Mouse (Mus musculus) adrenal gland, postnatal 36 days (tissue): ENCODE results near the gene Hoxd9. TPM values are rescaled to one million over a fixed set of nuclear protein-coding genes. Genes with fewer than 3 reads are reported as not detected.

ENCODE experiments used
- DNase-seq, 2 experiments: peaks; one replicate each; pipeline ENCODE4 v3.0.0; 2021; ENCODE audit warnings: mixed read lengths in 1 of 2
- total RNA-seq, 2 experiments: library from RNA; stranded (reverse); gene quantifications; 2 replicates each; pipeline ENCODE4 v1.2.3; 2021

Hoxd9 gene
- total RNA-seq, 2 experiments from 2014 or later = 3.8 to 4.1 TPM

DNA sequence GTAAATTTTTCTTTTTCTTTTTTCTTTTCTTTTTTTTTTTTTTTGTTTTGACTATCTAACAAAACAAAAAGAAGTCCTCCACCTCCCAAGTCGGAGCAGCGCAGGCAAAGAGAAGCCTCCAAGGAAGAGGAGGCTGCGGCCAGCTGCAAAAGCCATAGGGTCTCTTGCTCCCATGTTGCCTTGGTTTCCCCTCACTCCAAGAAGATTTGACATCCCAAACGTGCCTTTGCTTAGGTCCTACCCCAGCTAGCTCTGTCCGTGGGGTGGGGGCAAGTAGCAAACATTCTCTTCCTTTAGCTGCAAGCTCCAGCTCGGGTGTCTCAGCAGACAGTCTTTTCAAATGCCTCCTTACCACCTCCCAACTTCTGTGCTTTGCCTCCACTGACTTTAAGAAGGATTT is 36.2 kb downstream of the Hoxd9 start:
- DNase-seq = no peak

DNA sequence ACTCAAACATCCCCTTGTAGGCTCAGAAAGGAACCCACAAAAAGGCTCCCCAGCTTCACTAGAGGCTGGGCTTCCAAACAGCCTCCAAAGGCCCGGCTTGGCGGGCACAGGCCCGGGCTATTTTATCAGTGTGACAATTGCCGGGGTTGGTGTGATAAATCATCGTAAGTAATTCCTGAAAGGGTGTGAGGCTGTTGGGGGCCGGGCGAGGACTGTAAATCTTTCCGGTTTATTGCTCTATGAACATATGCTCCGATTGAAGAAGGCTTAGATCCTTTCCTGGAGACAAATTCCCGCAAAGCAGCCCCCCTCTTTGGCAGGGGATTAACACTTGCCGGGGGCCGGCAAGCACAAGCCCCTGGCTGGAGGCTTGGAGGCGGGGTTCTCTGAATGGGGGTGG is 36.9 kb downstream of the Hoxd9 start:
- no peak for DNase-seq

DNA sequence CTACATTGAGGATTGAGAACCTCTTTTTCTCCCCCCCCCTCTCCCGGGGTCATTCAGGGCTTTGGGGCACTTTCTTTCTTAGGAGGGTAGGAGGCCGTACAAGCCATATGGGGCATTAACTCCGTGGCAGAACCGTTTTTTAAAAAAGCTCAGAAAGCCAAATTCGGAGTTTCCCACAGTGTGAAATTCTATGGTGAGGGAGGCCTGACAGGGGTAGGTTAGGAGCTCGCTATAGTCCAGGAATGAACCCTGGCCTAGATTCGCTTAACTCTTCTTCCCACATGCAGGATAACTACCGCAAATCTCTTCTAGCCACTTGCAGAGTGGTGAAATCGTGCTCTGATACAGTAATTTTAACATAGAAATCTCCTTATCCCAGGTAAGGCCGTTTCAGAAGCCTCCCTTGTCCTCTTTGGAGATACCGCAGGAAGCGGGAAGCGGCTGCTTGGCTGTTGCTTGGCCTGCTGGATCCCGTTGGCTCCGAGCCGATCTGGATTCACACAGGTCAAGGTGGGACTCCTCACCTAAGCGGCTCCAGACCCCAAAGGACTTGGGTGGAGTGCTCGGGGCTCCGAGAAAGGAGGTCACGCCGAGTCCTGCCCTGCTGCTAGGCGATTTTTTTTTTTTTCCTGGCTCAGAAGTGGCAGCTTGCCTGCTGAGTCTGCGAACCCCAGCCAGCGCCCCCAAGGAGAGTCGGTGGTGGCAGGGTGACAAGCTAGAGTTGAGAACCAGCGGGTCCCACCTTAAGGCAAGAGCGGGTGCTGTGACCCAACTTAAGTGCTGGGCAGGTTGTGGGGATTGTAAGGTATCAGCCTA is 37.7 kb downstream of the Hoxd9 start:
- no peak for DNase-seq

DNA sequence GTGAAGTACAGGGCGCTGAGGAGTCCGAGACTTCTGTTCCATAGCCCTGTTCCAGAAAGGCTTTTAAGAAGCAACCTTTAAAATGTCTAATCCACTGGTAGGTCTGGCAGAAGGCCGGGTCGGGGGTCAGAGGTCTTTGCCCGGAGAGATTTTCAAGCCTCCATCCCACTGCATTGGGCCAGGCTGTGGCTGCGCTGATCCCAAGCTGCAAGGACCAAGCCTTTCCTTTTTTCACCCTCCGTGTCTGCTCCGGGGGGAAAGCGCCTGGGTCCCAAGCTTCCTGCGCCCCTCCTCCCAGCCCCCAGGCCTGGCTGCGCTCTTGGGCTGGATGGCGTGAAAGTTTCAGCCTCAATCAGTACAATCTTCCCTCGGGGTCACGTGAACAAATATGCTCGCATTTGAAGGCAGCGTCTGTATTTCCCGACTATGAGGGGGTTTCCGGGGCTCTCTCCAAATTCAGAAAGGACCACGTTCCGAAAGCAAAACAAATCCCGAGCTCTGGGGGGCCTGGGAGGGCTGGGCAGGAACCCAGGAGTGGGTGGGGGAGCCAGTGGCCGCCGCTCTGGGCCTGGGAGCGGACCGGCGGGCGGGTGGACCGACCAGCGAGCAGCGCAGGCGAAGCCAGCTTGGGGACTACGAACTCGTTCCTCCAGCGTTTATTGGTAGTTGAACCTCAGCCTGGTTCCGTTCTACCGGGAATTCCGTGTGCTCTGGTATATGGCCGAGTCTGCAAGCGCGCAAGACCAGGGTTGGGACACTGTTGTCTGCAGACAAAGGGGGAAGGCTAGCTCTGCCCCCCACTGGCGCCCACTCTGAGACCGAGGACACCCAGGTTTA is 38.5 kb downstream of the Hoxd9 start:
- no peak for DNase-seq

DNA sequence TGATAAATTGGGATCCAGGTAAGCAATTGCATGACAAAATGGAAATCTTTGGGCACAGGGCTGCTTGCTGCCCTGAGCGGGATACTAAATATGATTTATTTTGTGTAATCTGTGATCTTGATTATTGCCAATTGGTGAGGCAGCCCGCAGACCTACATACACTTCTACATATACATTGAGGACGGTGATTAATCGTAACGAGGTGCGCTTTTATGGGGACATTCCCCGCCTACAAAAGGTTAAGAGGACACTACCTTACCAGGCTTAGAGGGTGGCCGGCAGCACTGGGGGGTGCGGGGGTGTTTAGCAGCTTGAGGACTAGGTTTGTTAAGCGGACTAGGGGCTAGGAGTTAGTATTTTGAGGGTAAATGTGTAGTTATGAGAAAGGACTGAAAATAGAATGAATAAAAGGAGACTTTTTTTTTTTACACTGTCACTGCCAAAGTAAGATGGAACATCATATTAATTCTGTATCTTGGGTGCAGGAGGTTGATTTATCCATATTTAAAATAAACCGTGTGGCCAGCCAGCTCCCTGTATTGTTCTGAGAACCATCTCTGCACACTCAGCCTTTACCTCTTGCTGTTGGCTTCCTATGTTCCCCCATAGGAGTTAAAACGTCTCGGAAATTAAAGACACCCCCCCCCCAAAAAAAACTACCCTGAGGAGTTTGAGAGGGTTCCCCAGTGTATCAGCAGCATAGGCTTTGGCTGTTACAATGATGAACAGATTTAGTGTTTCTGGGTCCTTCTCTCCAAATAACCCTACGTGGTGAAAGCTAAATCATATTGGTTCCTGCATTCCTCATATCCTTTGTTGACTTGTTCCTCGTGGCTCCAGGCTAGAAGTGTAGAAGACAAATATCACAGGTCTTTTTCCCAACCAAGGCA is 39.4 kb downstream of the Hoxd9 start:
- DNase-seq = no peak

DNA sequence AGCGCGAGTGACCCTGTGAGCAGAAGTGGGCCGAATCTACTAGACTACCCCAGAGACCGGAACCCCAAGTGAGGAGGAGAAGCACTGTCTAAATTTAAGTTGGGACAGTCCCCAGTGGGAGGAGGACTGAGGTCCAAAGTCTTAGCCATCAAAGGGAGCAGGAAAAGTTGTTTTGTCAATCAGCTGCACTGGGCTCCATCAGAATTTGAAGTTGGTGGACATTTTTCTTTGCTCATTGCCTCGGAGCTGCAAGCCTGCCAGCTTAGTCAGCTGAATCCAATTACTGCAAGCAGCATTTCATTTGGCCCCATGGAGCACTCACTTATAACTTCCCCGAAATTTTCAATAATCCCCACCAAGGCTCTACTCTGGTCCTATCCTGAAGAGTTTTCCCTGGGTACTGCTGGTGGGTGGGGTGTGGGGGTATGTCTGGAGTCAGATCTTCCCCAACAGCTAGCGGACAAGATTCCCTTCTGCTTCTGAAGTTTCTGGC is 40.1 kb downstream of the Hoxd9 start:
- DNase-seq = no peak

DNA sequence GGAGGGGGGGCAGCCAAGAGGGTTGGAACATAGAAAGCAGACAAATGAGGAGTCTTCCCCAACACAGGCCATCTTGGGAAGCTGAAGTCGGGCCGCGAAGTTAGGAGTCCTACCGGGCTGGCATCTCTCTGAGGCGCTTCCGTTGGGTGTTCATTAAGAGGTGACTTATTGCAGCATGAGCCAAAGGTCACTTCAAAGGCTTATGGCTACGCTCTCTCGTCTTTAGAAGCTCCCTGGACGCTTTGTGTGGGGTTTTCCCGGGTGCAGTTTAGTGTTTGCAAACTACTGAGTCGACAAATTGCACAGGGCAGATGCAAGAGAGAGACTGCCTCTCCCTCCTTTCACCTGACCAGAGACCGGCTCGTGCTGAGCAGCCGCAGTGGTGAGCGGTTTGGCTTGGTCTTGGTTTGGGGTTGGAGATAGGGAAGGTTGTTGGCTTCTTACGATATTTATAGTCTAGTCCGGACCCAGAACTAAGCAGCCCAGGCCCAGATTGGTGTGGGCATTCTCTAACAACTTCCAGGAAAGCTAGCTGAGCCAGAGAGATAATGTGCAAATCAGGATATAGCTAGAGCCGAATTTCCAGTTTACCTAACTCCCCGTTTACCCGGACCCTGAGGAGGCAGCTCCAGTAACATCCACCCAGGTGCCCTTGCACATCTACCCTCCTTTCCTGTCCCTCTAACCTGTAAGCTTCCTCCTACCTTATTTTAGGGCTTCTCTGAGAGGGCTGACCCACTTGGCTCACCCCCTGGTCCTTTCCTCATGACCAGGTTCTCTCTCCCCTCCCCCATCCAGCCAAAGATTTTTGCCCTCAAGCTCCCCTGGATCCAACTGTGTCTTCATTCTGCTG is 41.3 kb downstream of the Hoxd9 start:
- DNase-seq = no peak

DNA sequence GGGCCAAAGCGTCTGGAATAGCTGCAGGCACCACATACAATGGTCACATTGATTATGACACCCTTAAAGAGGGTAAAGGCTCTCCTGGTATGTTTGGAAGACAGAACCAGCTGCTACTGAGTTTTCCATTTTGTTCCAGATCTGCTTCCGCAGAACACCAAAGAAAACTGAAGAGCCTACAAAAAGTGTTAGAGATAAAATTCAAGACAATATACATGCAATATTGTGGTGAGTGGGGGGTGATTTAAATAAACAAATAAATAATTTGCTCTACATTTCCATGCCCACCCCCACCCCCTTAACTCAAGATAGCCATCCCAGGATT is 41.9 kb downstream of the Hoxd9 start:
- DNase-seq = no peak

DNA sequence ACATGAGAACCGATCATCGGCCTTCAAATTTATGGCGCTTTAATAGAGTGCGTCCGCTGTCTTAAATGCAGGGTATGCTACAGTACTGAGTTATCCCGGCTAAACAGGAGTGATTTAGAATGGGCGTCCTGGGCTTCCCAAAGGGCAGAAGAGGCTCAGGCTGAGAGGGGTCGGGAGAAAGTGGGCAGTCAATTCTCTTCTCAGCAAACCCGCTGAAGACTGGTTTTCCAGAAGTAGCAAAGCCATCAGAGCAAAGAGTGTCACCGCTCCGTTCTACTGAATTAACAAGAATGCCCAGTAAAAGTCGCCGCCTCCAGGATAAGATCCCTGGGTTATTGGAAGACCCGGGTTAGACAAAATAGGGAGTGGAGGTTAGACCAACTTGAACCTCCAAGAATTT is 42.3 kb downstream of the Hoxd9 start:
- DNase-seq = no peak

DNA sequence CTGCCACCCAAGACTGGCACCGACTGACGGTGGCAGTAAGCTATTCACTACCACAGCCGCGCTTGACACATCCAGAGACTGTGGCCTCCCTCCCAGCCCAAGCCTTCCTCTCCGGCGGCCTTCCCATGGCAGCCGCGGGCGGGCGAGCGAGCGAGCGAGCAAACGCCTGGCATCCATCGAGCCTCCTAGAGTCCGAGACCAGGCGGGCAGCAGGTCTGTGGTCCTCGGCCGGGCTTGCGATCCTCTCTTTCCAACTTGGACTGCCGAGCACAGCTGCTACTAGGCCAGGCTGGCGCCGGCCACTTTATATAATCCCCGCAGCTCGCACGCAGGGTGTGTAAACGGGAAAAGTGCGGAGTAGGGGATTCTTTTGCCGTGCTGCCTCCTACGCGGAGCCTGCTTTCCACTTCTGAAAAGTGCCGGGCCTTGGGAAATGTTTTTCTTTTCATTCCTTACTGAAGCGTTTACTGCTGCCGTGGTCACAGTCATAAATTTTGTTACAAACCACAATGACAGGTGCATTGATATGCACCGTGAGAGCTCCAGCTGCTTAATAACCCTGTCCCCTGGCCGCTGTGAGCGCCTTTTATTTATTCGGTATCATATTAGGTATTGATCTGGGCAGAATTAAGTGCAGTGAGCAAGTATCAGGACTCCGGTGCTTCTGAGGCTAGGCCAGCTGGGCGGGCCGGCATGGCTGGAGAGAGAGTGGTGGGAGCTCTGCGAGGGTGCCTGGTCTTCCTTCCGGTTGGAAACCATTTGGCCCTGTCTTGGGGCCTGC is 43.0 kb downstream of the Hoxd9 start:
- DNase-seq = peak; percentile 47 to 53

DNA sequence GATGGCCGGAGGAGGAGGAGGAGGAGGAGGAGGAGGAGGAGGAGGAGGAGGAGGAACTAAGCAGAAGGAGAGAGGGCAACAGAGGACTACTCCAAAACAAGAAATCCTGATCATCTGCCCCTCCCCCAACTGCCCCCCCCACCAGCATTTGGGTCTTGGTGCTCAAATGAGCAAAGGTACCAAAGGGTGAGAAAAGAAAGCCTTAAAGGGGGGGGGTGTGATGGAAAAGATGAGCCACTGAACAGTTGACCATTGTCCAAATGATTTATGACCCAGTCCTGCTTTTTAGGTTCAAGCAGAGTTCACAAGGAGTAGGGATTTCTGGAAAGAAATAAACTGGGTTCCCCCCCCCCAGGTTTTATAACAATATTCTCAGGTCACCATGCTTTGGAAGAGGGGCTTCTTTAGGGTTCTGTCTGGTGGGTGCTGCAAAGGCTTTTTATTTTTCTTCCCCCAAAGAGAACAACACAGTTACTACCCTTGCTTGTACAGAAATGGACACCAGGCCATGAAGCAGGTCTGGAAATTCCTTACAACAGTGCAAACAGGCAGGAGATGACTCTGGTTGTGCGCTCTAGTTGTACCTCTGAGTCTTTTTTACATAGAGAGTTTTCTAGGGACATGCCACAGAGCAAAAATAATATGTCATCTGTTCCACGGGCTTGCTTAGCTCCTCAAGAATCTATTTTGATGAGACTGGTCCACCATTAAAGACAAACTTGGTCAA is 43.9 kb downstream of the Hoxd9 start:
- DNase-seq = no peak

DNA sequence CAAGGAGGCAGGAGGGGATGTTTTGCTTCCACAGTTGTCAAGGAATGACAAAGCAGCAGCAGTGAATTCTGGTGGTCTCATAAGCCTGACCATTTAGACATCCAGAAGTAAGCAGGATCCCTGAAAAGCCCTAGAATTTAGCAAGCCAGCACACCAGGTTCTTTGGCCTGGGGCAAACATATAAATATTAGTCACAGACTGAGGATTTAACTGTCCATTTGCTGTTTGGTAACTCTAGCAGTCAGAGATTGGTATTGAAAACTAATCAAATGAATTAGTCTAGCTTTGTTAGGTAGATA is 44.4 kb downstream of the Hoxd9 start:
- DNase-seq = no peak

DNA sequence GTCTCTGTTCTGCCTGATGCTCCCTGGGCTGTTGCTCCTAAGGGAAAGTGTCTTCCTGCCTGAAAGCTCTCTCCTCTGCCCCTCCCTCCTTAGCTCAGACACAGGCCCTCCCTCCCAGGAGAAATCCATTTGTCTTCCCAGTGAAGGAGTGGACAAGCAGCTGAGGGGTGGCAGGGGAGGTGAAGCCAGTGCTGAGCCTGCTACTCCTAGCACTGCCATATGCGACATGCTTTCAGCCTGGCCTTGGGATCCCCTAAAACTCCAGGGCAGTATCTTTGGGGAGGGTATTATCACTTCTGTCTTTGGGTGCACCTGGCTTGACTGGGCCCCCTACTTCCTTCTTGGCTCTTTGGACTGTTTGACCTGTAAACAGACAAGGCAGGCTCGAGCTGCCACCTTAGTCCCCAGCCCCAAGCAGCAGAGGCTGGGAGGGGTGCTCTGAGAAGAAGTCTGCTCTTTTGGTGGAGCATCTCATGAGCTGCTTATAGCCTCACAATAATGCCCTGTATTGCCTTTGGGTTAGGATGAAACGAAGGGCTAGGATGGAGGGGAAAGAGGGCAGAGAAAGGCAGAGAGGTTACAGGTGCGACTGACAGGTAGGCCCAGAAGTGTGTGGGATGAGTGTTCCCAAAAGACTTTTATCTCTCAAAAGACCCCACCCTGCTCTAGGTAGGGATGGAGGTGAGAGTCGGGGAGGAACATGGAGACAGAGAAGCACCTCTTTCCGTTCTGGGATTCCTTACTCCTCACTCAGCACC is 48.2 kb downstream of the Hoxd9 start:
- no peak for DNase-seq

DNA sequence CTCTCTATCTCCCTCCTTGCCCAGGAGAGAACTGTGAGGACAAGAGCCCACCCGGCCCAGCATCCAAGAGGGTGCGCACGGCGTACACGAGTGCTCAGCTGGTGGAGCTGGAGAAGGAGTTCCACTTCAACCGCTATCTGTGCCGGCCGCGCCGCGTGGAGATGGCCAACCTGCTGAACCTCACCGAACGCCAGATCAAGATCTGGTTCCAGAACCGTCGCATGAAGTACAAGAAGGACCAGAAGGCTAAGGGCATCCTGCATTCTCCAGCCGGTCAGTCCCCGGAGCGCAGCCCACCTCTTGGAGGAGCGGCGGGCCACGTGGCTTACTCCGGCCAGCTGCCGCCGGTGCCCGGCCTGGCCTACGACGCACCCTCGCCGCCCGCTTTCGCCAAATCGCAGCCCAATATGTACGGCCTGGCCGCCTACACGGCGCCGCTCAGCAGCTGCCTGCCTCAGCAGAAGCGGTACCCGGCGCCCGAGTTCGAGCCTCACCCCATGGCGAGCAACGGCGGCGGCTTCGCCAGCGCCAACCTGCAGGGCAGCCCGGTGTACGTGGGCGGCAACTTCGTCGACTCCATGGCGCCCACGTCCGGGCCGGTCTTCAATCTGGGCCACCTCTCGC is 48.9 kb downstream of the Hoxd9 start:
- DNase-seq = no peak

DNA sequence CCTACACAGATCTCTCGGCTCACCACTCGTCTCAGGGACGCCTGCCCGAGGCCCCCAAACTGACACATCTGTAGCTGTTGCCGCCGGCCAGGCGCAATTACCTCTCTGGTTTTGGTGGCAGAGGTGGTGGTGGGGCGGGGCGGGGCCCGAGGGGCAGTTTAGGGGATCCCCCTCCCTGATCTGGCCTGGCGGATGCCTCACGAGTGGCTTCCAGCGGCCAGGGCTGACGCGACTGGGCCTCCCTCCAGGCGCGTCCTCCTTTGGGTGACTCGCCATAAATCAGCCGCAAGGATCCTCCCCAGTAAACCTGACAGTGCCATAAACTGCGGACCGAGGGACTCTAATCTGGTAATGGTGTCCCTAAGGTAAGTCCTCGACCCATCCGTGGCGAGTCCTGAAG is 49.5 kb downstream of the Hoxd9 start:
- peak in 1 of 2 experiments; percentile 43 for DNase-seq

DNA sequence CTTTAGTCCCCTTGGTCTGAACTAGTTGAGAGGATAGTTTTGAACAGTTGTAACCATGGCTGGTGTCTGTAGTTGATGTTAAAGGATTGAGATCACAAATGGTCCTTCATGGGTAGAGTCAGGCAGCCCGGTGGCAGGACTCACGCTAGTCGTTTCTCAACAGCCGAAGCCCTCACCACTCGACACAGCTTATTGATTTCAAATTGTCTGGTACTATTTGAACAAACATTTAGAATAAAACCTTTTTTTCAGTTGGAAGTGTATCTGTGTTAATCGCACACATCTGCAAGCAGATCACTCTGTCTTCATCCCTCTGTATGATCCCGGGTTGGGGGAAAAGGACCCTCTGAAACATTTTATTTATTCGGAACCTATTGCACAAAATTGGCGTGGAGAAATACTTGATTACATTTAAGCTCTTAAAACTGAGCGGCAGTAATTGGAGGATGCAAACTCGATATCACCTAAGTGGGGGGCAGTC is 50.2 kb downstream of the Hoxd9 start:
- no peak for DNase-seq

DNA sequence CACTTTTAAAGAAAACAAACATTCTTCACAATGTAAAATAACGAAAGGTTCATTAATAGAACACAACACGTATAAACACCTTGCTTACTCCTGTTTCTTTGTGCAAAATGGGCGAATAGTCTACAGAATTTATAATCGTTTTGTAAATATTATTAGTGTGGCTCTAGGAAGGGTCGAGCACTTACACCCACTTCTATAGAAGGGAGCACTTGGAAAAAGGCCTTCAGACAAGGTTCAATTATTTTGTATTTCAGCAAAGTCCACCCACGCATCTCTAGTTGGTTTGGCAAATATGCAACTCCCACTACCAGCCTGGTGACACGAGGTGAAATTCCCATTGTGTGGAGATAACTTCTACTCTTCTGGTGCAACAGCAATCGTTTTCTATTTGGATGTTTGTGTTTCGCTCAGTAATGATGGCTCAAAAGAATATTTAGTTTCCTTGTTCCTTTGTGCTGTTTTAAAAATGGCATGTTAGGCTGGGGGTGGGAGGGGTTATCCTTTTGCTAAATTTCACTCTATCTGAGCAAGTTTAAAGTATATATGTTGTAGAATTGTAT is 51.0 kb downstream of the Hoxd9 start:
- DNase-seq = no peak
